Mouse (Mus musculus) ES-Bruce4 (cell line): ENCODE data around the gene Gps2.

ENCODE experiments used
- CTCF ChIP-seq: IDR thresholded peaks from one replicate; pipeline ENCODE4 v1.8.1; 2011; ENCODE audit warnings: low read depth, low read length
- EP300 ChIP-seq: IDR thresholded peaks from 2 replicates; pipeline ENCODE4 v1.6.1; 2011; ENCODE audit warnings: low read depth, low read length; ENCODE audit not compliant: insufficient read depth
- POLR2A ChIP-seq: IDR thresholded peaks from one replicate; pipeline ENCODE4 v1.8.1; 2011; ENCODE audit warnings: low read length; ENCODE audit not compliant: insufficient read depth

- TF ChIP-seq POLR2A (no peak), CTCF (no peak), EP300 (no peak)
Observed at GRCm38 (mm10) chr11:69881787-69882670, 31.7 kb upstream of the Gps2 start.
